Mouse (Mus musculus): ENCODE results near the gene Emc10. TPM values are rescaled to one million over a fixed set of nuclear protein-coding genes. Genes with fewer than 3 reads are reported as not detected.

Emc10 gene
- polyA plus RNA-seq, 1 experiment from 2014 or later, result 121 TPM

- no peaks in the 10 kb centered on the region for H3K9me3 ChIP-seq
- no peak for ATAC-seq (ENCODE audit: low FRiP score)
- no peak overlapping the region for H3K9ac ChIP-seq
- H3K36me3 ChIP-seq, result peaks cover 48% of the 10 kb centered on the region
- H3K4me1 ChIP-seq (replicated peaks), result peaks cover 2% of the 10 kb centered on the region
- no peak overlapping the region for H3K4me3 ChIP-seq
- 86% methylated on average over 29 of the region's 29 CpGs for WGBS
- peaks cover 22% of the 10 kb centered on the region for H3K27me3 ChIP-seq
- H3K4me2 ChIP-seq, result no peak overlapping the region
- H3K27ac ChIP-seq, result no peak overlapping the region
Measured at GRCm38 (mm10) chr7:44532918-44533745, 36.8 kb upstream of the Emc10 start.

GRCm38 (mm10) chr7:44531946-44532732 is 35.8 kb upstream of the Emc10 start, which contains the start of gene Spib:
Gene Spib, minus strand, starts transcription at chr7:44532071.
- ATAC-seq (ENCODE audit: low FRiP score), result no peak
- Histone ChIP-seq H3K9ac (no peak within 1 kb of the TSS; the same call in 1 of the 2 replicates), H3K27me3 (peaks cover 30% of the 10 kb centered on the region), H3K36me3 (peaks cover 38% of the 10 kb centered on the region), H3K9me3 (no peaks in the 10 kb centered on the region), H3K27ac (no peak within 1 kb of the TSS), H3K4me2 (no peak within 1 kb of the TSS), H3K4me3 (no peak within 1 kb of the TSS), H3K4me1 (replicated peaks) (peaks cover 9% of the 10 kb centered on the region)
- WGBS, result 90% methylated on average over 4 of the region's 4 CpGs

- Histone ChIP-seq H3K9ac (no peak overlapping the region; the same call in 1 of the 2 replicates), H3K9me3 (no peaks in the 10 kb centered on the region), H3K4me3 (no peak overlapping the region), H3K36me3 (peaks cover 30% of the 10 kb centered on the region), H3K4me1 (replicated peaks) (peaks cover 9% of the 10 kb centered on the region), H3K4me2 (no peak overlapping the region), H3K27me3 (peaks cover 38% of the 10 kb centered on the region), H3K27ac (no peak overlapping the region)
- WGBS, result 68% methylated on average over 4 of the region's 5 CpGs
- no peak for ATAC-seq (ENCODE audit: low FRiP score)
Measured at GRCm38 (mm10) chr7:44531207-44531606, 34.9 kb upstream of the Emc10 start.

GRCm38 (mm10) chr7:44530507-44530906 is 34.2 kb upstream of the Emc10 start:
- H3K9ac ChIP-seq, result no peak overlapping the region
- no peaks in the 10 kb centered on the region for H3K9me3 ChIP-seq
- no peak overlapping the region for H3K27ac ChIP-seq
- H3K36me3 ChIP-seq, result peaks cover 24% of the 10 kb centered on the region
- peaks cover 45% of the 10 kb centered on the region for H3K27me3 ChIP-seq
- WGBS, result 86% methylated on average over 3 of the region's 3 CpGs
- H3K4me1 ChIP-seq (replicated peaks), result peaks cover 9% of the 10 kb centered on the region
- no peak for ATAC-seq (ENCODE audit: low FRiP score)
- H3K4me3 ChIP-seq, result no peak overlapping the region
- H3K4me2 ChIP-seq, result no peak overlapping the region

GRCm38 (mm10) chr7:44529518-44529917 is 33.2 kb upstream of the Emc10 start:
- Histone ChIP-seq H3K36me3 (peaks cover 14% of the 10 kb centered on the region), H3K27ac (no peak overlapping the region), H3K9ac (no peak overlapping the region), H3K9me3 (no peaks in the 10 kb centered on the region), H3K4me2 (no peak overlapping the region), H3K4me1 (replicated peaks) (peaks cover 15% of the 10 kb centered on the region), H3K4me3 (no peak overlapping the region), H3K27me3 (peaks cover 55% of the 10 kb centered on the region)
- WGBS, result 60% methylated on average over 5 of the region's 5 CpGs
- no peak for ATAC-seq (ENCODE audit: low FRiP score)

GRCm38 (mm10) chr7:44527483-44528398 is 31.4 kb upstream of the Emc10 start:
- WGBS, result 6% methylated on average over 40 of the region's 40 CpGs
- H3K4me1 ChIP-seq (replicated peaks), result peaks cover 16% of the 10 kb centered on the region
- peak overlapping the region; percentile 38 for H3K4me3 ChIP-seq
- H3K9me3 ChIP-seq, result no peaks in the 10 kb centered on the region
- H3K36me3 ChIP-seq, result no peaks in the 10 kb centered on the region; the same call in 1 of the 2 replicates
- no peak overlapping the region for H3K27ac ChIP-seq
- H3K4me2 ChIP-seq, result peak overlapping the region; percentile 72
- peak; percentile 30; the same call in 1 of the 2 replicates for ATAC-seq (ENCODE audit: low FRiP score)
- H3K9ac ChIP-seq, result peak overlapping the region; percentile 70
- H3K27me3 ChIP-seq, result peaks cover 73% of the 10 kb centered on the region

GRCm38 (mm10) chr7:44526414-44527154 is 30.3 kb upstream of the Emc10 start:
- Histone ChIP-seq H3K4me2 (no peak overlapping the region), H3K4me3 (no peak overlapping the region), H3K36me3 (no peaks in the 10 kb centered on the region), H3K4me1 (replicated peaks) (peaks cover 19% of the 10 kb centered on the region), H3K27me3 (peaks cover 84% of the 10 kb centered on the region), H3K9ac (no peak overlapping the region), H3K27ac (no peak overlapping the region), H3K9me3 (no peaks in the 10 kb centered on the region)
- WGBS, result 90% methylated on average over 14 of the region's 14 CpGs
- ATAC-seq (ENCODE audit: low FRiP score), result no peak

- Histone ChIP-seq H3K27ac (no peak overlapping the region), H3K4me2 (peak overlapping the region; percentile 31), H3K36me3 (no peaks in the 10 kb centered on the region), H3K9me3 (no peaks in the 10 kb centered on the region), H3K4me3 (no peak overlapping the region), H3K4me1 (replicated peaks) (peaks cover 21% of the 10 kb centered on the region), H3K27me3 (peaks cover 95% of the 10 kb centered on the region), H3K9ac (peak overlapping the region; percentile 35; the same call in 1 of the 2 replicates)
- no peak for ATAC-seq (ENCODE audit: low FRiP score)
- 13% methylated on average over 22 of the region's 22 CpGs for WGBS
Measured at GRCm38 (mm10) chr7:44525126-44525832, 28.9 kb upstream of the Emc10 start.

- peaks cover 21% of the 10 kb centered on the region for H3K4me1 ChIP-seq (replicated peaks)
- H3K27ac ChIP-seq, result no peak within 1 kb of the TSS
- WGBS, result 34% methylated on average over 12 of the region's 12 CpGs
- H3K4me2 ChIP-seq, result peak within 1 kb of the TSS; percentile 31
- no peaks in the 10 kb centered on the region for H3K36me3 ChIP-seq
- no peak for ATAC-seq (ENCODE audit: low FRiP score)
- peak within 1 kb of the TSS; percentile 35; the same call in 1 of the 2 replicates for H3K9ac ChIP-seq
- no peaks in the 10 kb centered on the region for H3K9me3 ChIP-seq
- peaks cover 87% of the 10 kb centered on the region for H3K27me3 ChIP-seq
- no peak within 1 kb of the TSS for H3K4me3 ChIP-seq
Measured at GRCm38 (mm10) chr7:44524502-44524901, 28.2 kb upstream of the Emc10 start, which contains the start of gene Mybpc2. Gene Mybpc2, minus strand, starts transcription at chr7:44524656.

- WGBS, result 89% methylated on average over 2 of the region's 2 CpGs
- peaks cover 73% of the 10 kb centered on the region for H3K27me3 ChIP-seq
Measured at GRCm38 (mm10) chr7:44523056-44523455, 26.7 kb upstream of the Emc10 start.

More at GRCm38 (mm10) chr7:44523056-44523455, 26.7 kb upstream of the Emc10 start:
- Histone ChIP-seq H3K4me3 (no peak overlapping the region), H3K36me3 (no peaks in the 10 kb centered on the region), H3K4me2 (no peak overlapping the region), H3K4me1 (replicated peaks) (peaks cover 19% of the 10 kb centered on the region), H3K9me3 (no peaks in the 10 kb centered on the region), H3K9ac (no peak overlapping the region), H3K27ac (no peak overlapping the region)
- ATAC-seq (ENCODE audit: low FRiP score), result no peak
